Mouse (Mus musculus): ENCODE data around the gene Hmcn2. TPM values are rescaled to one million over a fixed set of nuclear protein-coding genes. Genes with fewer than 3 reads are reported as not detected.

The Hmcn2 gene
- polyA plus RNA-seq, 1 experiment: 147 TPM

- H3K4me1 ChIP-seq (ENCODE audit: control insufficient read depth, insufficient read depth, insufficient read length, low read length): no peaks in the 10 kb centered on the region
- no peaks in the 10 kb centered on the region for H3K36me3 ChIP-seq (ENCODE audit: control insufficient read depth, insufficient read depth, low read length)
- TF ChIP-seq POLR2A (IDR thresholded peaks at IDR 0.05; ENCODE audit: low read depth, low read length) (no peak), CTCF (IDR thresholded peaks at IDR 0.05; ENCODE audit: extremely low read depth, insufficient read length, insufficient replicate concordance, low read depth, low read length) (no peak)
- H3K27me3 ChIP-seq (ENCODE audit: control insufficient read depth, insufficient read depth, low read length): no peaks in the 10 kb centered on the region
- 91% methylated on average over 6 of the region's 6 CpGs for WGBS
- H3K4me3 ChIP-seq (ENCODE audit: low read depth, low read length): no peak overlapping the region
- no peak overlapping the region for H3K27ac ChIP-seq (ENCODE audit: insufficient read depth, low read depth, low read length)
Measured at GRCm38 (mm10) chr2:31274993-31275392, 39.2 kb upstream of the Hmcn2 start.

GRCm38 (mm10) chr2:31277810-31278209, 36.4 kb upstream of the Hmcn2 start:
- 64% methylated on average over 6 of the region's 6 CpGs for WGBS
- H3K27me3 ChIP-seq (ENCODE audit: control insufficient read depth, insufficient read depth, low read length): no peaks in the 10 kb centered on the region
- H3K27ac ChIP-seq (ENCODE audit: insufficient read depth, low read depth, low read length): no peak overlapping the region
- no peaks in the 10 kb centered on the region for H3K36me3 ChIP-seq (ENCODE audit: control insufficient read depth, insufficient read depth, low read length)
- no peaks in the 10 kb centered on the region for H3K4me1 ChIP-seq (ENCODE audit: control insufficient read depth, insufficient read depth, insufficient read length, low read length)
- TF ChIP-seq CTCF (IDR thresholded peaks at IDR 0.05; ENCODE audit: extremely low read depth, insufficient read length, insufficient replicate concordance, low read depth, low read length) (no peak), POLR2A (IDR thresholded peaks at IDR 0.05; ENCODE audit: low read depth, low read length) (no peak)
- no peak overlapping the region for H3K4me3 ChIP-seq (ENCODE audit: low read depth, low read length)

- WGBS: 71% methylated on average over 5 of the region's 5 CpGs
- Histone ChIP-seq H3K4me3 (ENCODE audit: low read depth, low read length) (no peak overlapping the region), H3K4me1 (ENCODE audit: control insufficient read depth, insufficient read depth, insufficient read length, low read length) (no peaks in the 10 kb centered on the region), H3K27ac (ENCODE audit: insufficient read depth, low read depth, low read length) (no peak overlapping the region), H3K27me3 (ENCODE audit: control insufficient read depth, insufficient read depth, low read length) (no peaks in the 10 kb centered on the region), H3K36me3 (ENCODE audit: control insufficient read depth, insufficient read depth, low read length) (no peaks in the 10 kb centered on the region)
- no peak for TF ChIP-seq POLR2A (IDR thresholded peaks at IDR 0.05; ENCODE audit: low read depth, low read length)
- TF ChIP-seq CTCF (IDR thresholded peaks at IDR 0.05; ENCODE audit: extremely low read depth, insufficient read length, insufficient replicate concordance, low read depth, low read length): no peak
Measured at GRCm38 (mm10) chr2:31278483-31278882, 35.7 kb upstream of the Hmcn2 start.

GRCm38 (mm10) chr2:31281138-31281537, 33.1 kb upstream of the Hmcn2 start:
- no peak overlapping the region for H3K27ac ChIP-seq (ENCODE audit: insufficient read depth, low read depth, low read length)
- no peaks in the 10 kb centered on the region for H3K36me3 ChIP-seq (ENCODE audit: control insufficient read depth, insufficient read depth, low read length)
- WGBS: 78% methylated on average over 8 of the region's 8 CpGs
- no peaks in the 10 kb centered on the region for H3K27me3 ChIP-seq (ENCODE audit: control insufficient read depth, insufficient read depth, low read length)
- no peaks in the 10 kb centered on the region for H3K4me1 ChIP-seq (ENCODE audit: control insufficient read depth, insufficient read depth, insufficient read length, low read length)
- no peak overlapping the region for H3K4me3 ChIP-seq (ENCODE audit: low read depth, low read length)
- no peak for TF ChIP-seq CTCF (IDR thresholded peaks at IDR 0.05; ENCODE audit: extremely low read depth, insufficient read length, insufficient replicate concordance, low read depth, low read length)
- no peak for TF ChIP-seq POLR2A (IDR thresholded peaks at IDR 0.05; ENCODE audit: low read depth, low read length)

GRCm38 (mm10) chr2:31282266-31282665, 31.9 kb upstream of the Hmcn2 start:
- H3K4me3 ChIP-seq (ENCODE audit: low read depth, low read length): no peak overlapping the region
- no peaks in the 10 kb centered on the region for H3K4me1 ChIP-seq (ENCODE audit: control insufficient read depth, insufficient read depth, insufficient read length, low read length)
- H3K36me3 ChIP-seq (ENCODE audit: control insufficient read depth, insufficient read depth, low read length): no peaks in the 10 kb centered on the region
- H3K27me3 ChIP-seq (ENCODE audit: control insufficient read depth, insufficient read depth, low read length): no peaks in the 10 kb centered on the region
- H3K27ac ChIP-seq (ENCODE audit: insufficient read depth, low read depth, low read length): no peak overlapping the region
- TF ChIP-seq CTCF (IDR thresholded peaks at IDR 0.05; ENCODE audit: extremely low read depth, insufficient read length, insufficient replicate concordance, low read depth, low read length) (no peak), POLR2A (IDR thresholded peaks at IDR 0.05; ENCODE audit: low read depth, low read length) (no peak)
- 66% methylated on average over 7 of the region's 7 CpGs for WGBS

- H3K4me1 ChIP-seq (ENCODE audit: control insufficient read depth, insufficient read depth, insufficient read length, low read length): no peaks in the 10 kb centered on the region
- H3K27me3 ChIP-seq (ENCODE audit: control insufficient read depth, insufficient read depth, low read length): no peaks in the 10 kb centered on the region
- no peaks in the 10 kb centered on the region for H3K36me3 ChIP-seq (ENCODE audit: control insufficient read depth, insufficient read depth, low read length)
- no peak overlapping the region for H3K4me3 ChIP-seq (ENCODE audit: low read depth, low read length)
- no peak for TF ChIP-seq CTCF (IDR thresholded peaks at IDR 0.05; ENCODE audit: extremely low read depth, insufficient read length, insufficient replicate concordance, low read depth, low read length)
- WGBS: 93% methylated on average over 12 of the region's 12 CpGs
- no peak overlapping the region for H3K27ac ChIP-seq (ENCODE audit: insufficient read depth, low read depth, low read length)
Measured at GRCm38 (mm10) chr2:31282880-31283279, 31.3 kb upstream of the Hmcn2 start.

- 83% methylated on average over 5 of the region's 5 CpGs for WGBS
- H3K4me1 ChIP-seq (ENCODE audit: control insufficient read depth, insufficient read depth, insufficient read length, low read length): no peaks in the 10 kb centered on the region
- no peak for TF ChIP-seq POLR2A (IDR thresholded peaks at IDR 0.05; ENCODE audit: low read depth, low read length)
- TF ChIP-seq CTCF (IDR thresholded peaks at IDR 0.05; ENCODE audit: extremely low read depth, insufficient read length, insufficient replicate concordance, low read depth, low read length): no peak
Measured at GRCm38 (mm10) chr2:31284531-31284930, 29.7 kb upstream of the Hmcn2 start.

GRCm38 (mm10) chr2:31291421-31291820, 22.8 kb upstream of the Hmcn2 start:
- WGBS: 10% methylated on average over 6 of the region's 6 CpGs
- H3K4me3 ChIP-seq (ENCODE audit: low read depth, low read length): no peak overlapping the region
- no peak overlapping the region for H3K27ac ChIP-seq (ENCODE audit: insufficient read depth, low read depth, low read length)
- TF ChIP-seq POLR2A (IDR thresholded peaks at IDR 0.05; ENCODE audit: low read depth, low read length) (no peak), CTCF (IDR thresholded peaks at IDR 0.05; ENCODE audit: extremely low read depth, insufficient read length, insufficient replicate concordance, low read depth, low read length) (peak; percentile 100)
- no peaks in the 10 kb centered on the region for H3K36me3 ChIP-seq (ENCODE audit: control insufficient read depth, insufficient read depth, low read length)
- H3K27me3 ChIP-seq (ENCODE audit: control insufficient read depth, insufficient read depth, low read length): no peaks in the 10 kb centered on the region
- H3K4me1 ChIP-seq (ENCODE audit: control insufficient read depth, insufficient read depth, insufficient read length, low read length): no peaks in the 10 kb centered on the region

More at GRCm38 (mm10) chr2:31284531-31284930, 29.7 kb upstream of the Hmcn2 start:
- no peak overlapping the region for H3K27ac ChIP-seq (ENCODE audit: insufficient read depth, low read depth, low read length)
- no peak overlapping the region for H3K4me3 ChIP-seq (ENCODE audit: low read depth, low read length)
- no peaks in the 10 kb centered on the region for H3K36me3 ChIP-seq (ENCODE audit: control insufficient read depth, insufficient read depth, low read length)
- H3K27me3 ChIP-seq (ENCODE audit: control insufficient read depth, insufficient read depth, low read length): no peaks in the 10 kb centered on the region
